Mouse (Mus musculus) midbrain, embryonic 16.5 days (tissue): ENCODE measurements around the gene Apbb2. TPM values are rescaled to one million over a fixed set of nuclear protein-coding genes. Genes with fewer than 3 reads are reported as not detected.
A peak's percentile ranks its signal among the peaks of the same experiment; 100 is the strongest.

Source experiments
- ATAC-seq: fragments of 200-750 bp; cut with Nextera tagmentation; 2 replicates; pipeline ENCODE4 v1.8.0; 2017; ENCODE audit warnings: moderate TSS enrichment
- H3K27ac ChIP-seq: fragments of 300-500 bp; sonication (generic); 2 replicates; pipeline ENCODE4 v1.5.1; 2014; ENCODE audit warnings: mild to moderate bottlenecking, low read length, mixed read lengths
- H3K27me3 ChIP-seq: fragments of 300-500 bp; sonication (generic); 2 replicates; pipeline ENCODE4 v1.6.1; 2014; ENCODE audit warnings: low read depth, low read length, mixed read lengths; ENCODE audit not compliant: control insufficient read depth, insufficient read depth
- H3K36me3 ChIP-seq: fragments of 300-500 bp; sonication (generic); 2 replicates; pipeline ENCODE4 v1.6.1; 2014; ENCODE audit warnings: mild to moderate bottlenecking, low read length, moderate library complexity, mixed read lengths; ENCODE audit not compliant: control insufficient read depth, insufficient read depth
- H3K4me1 ChIP-seq: fragments of 300-500 bp; sonication (generic); 2 replicates; pipeline ENCODE4 v1.6.1; 2014; ENCODE audit warnings: mild to moderate bottlenecking, low read length, mixed read lengths; ENCODE audit not compliant: control insufficient read depth, insufficient read depth
- H3K4me2 ChIP-seq: fragments of 300-500 bp; sonication (generic); 2 replicates; pipeline ENCODE4 v1.6.1; 2014; ENCODE audit warnings: mild to moderate bottlenecking, low read length, mixed read lengths
- H3K4me3 ChIP-seq: fragments of 300-500 bp; sonication (generic); 2 replicates; pipeline ENCODE4 v1.5.1; 2014; ENCODE audit warnings: low read depth, mild to moderate bottlenecking, low read length, moderate library complexity, mixed read lengths
- H3K9ac ChIP-seq: fragments of 300-500 bp; sonication (generic); 2 replicates; pipeline ENCODE4 v1.6.1; 2014; ENCODE audit warnings: low read depth, low read length, mixed read lengths
- H3K9me3 ChIP-seq: fragments of 300-500 bp; sonication (generic); replicated peaks from 2 replicates; pipeline ENCODE4 v1.6.1; 2014; ENCODE audit warnings: mild to moderate bottlenecking, low read length, mixed read lengths; ENCODE audit not compliant: control insufficient read depth, poor library complexity, severe bottlenecking
- WGBS: fragments of 180-500 bp; shearing (Covaris S2); extraction: QIAGEN DNeasy Blood & Tissue Kit; methylation state at CpG from one replicate; pipeline ENCODE4 v1.1.7; 2014; 5-methylcytosine and 5-hydroxymethylcytosine counted together
- polyA plus RNA-seq: library from polyadenylated mRNA; unstranded; fragments of >200 nt; fragmentation: Nextera tagmentation; extraction: Ambion mirVana; gene quantifications from 2 replicates; pipeline ENCODE4 v1.2.1, GENCODE M21; 2015

Apbb2 gene
- polyA plus RNA-seq, 1 experiment from 2014 or later = 107 TPM

DNA sequence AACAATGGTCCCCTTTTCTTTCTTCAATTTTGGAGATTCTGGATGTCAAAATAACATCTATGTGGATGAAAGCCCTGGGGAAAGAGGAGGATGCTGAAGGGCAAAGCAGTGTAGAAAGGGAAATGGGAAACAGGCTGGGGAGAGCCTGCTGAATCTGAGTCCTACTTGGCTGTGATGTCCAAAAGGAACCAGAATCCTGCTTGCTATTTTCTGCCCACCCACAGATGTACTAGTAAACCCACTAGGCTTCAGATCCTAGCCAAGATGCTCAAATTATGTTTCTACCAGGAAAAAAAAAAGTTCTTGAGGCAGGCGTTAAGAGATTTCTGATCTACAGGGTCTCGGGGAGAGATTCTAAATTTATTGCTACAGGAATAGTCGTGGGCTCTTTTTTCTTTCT is 205.8 kb downstream of the Apbb2 start:
- WGBS = 62% methylated on average over 3 of the region's 3 CpGs
- ATAC-seq = no peak
- Histone ChIP-seq H3K27me3 (no peaks in the 10 kb centered on the region), H3K9ac (0 out of 2 replicates have a peak overlapping the region, but pooled peaks have one; percentile 30), H3K36me3 (no peaks in the 10 kb centered on the region), H3K4me2 (no peak overlapping the region), H3K4me1 (peaks cover 32% of the 10 kb centered on the region), H3K9me3 (no peaks in the 10 kb centered on the region), H3K27ac (peak overlapping the region; percentile 67), H3K4me3 (no peak overlapping the region)

DNA sequence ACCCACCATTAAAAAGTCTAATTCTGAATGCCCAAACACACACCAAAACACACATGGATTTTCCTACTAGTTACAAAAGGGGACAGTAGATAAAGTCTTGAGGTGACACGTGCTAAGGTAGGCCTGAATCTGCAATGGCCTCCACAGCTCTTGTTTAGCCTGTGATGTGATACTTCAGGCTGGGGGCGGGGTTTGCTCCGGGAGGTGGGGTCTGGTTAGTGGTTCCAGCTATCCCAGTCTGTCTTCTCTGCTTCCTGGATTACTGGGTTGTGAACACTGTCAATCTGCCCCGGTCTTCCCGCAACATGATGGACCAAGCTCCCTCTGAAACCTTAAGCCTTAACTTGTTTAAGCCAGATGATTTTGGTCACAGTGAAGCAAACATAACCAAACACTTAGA is 210.0 kb downstream of the Apbb2 start:
- no peaks in the 10 kb centered on the region for H3K9me3 ChIP-seq
- 79% methylated on average over 5 of the region's 5 CpGs for WGBS
- ATAC-seq = no peak

DNA sequence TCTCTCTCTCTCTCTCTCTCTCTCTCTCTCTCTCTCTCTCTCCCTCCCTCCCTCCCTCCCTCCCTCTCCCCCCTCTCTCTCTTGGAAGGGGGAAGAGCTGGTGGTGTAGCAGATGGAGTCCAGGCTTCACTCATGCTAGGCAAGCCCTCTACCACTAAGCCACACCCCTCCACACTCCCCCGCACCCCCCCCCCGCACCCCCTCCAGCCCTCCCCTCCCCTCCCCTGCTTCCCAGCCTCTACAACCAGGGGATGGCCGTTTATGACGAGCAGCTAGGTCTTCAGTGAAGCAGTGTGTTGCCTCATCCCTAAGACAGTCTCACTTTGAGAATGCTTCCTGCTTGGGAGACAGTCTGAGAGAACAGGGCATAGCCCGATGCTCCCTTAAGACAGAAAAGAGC is 210.6 kb downstream of the Apbb2 start:
- no peak overlapping the region for H3K4me2 ChIP-seq
- H3K27me3 ChIP-seq = no peaks in the 10 kb centered on the region
- no peak overlapping the region for H3K4me3 ChIP-seq
- no peak overlapping the region for H3K27ac ChIP-seq
- H3K36me3 ChIP-seq = no peaks in the 10 kb centered on the region
- no peak for ATAC-seq
- no peak overlapping the region for H3K9ac ChIP-seq
- peaks cover 4% of the 10 kb centered on the region for H3K4me1 ChIP-seq
- 52% methylated on average over 3 of the region's 5 CpGs for WGBS
- no peaks in the 10 kb centered on the region for H3K9me3 ChIP-seq

More for the DNA sequence above, 210.0 kb downstream of the Apbb2 start:
- H3K27ac ChIP-seq = no peak overlapping the region
- no peaks in the 10 kb centered on the region for H3K27me3 ChIP-seq
- H3K4me2 ChIP-seq = no peak overlapping the region
- H3K9ac ChIP-seq = no peak overlapping the region
- no peak overlapping the region for H3K4me3 ChIP-seq
- no peaks in the 10 kb centered on the region for H3K36me3 ChIP-seq
- peaks cover 9% of the 10 kb centered on the region for H3K4me1 ChIP-seq

DNA sequence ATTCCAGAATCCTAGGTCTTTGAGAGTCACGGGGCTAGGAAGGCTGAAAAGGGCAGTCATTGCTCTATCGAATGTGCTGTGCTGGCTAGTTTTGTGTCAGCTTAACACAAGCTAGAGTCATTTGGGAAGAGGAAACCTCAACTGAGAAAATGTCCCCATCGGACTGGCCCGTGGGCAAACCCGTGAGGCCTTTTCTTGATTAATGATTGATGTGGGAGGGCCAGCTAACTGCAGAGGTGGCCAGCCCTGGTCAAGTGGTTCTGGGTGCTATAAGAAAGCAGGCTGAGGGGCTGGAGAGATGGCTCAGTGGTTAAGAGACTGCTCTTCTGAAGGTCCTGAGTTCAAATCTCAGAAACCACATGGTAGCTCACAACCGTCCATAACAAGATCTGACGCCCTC is 212.2 kb downstream of the Apbb2 start:
- Histone ChIP-seq H3K4me3 (no peak overlapping the region), H3K36me3 (no peaks in the 10 kb centered on the region), H3K27me3 (no peaks in the 10 kb centered on the region), H3K9ac (no peak overlapping the region), H3K4me2 (no peak overlapping the region), H3K4me1 (no peaks in the 10 kb centered on the region), H3K9me3 (no peaks in the 10 kb centered on the region), H3K27ac (no peak overlapping the region)
- 99% methylated on average over 7 of the region's 7 CpGs for WGBS
- no peak for ATAC-seq

DNA sequence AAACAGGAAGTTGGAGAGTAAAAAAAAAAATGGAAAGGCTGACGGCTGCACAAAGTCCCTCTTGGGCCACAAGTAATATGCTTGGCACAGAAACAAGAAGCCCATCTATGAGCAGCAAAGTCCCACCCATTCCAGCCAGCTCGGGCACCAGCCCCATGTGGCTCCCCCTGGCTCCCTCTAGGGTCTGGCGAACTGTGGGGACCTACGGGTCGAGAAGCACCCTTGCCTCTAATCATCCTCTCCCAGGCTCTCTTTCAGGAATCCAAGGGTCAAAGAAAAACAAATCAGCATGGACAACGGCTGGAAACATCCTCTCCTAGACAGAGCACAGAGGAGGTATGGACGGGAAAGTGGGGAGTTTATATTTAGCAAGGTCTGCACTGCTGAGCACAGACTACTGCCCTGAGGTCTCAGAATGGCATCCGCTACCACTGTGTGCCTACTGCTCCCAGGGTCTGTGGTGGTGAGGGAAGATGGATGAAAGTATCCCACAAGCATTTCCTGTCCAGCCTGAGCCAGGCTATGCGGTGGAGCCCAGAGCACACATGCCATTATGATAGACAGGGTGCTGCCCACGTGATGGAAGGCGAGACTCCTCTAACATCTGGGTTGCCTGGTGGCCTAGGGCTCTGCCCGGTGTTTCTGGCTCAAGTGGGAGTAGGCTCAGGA is 212.7 kb downstream of the Apbb2 start:
- Histone ChIP-seq H3K9ac (no peak overlapping the region), H3K4me2 (no peak overlapping the region), H3K4me1 (no peaks in the 10 kb centered on the region), H3K4me3 (no peak overlapping the region), H3K36me3 (no peaks in the 10 kb centered on the region), H3K27me3 (no peaks in the 10 kb centered on the region), H3K9me3 (no peaks in the 10 kb centered on the region), H3K27ac (no peak overlapping the region)
- WGBS = 86% methylated on average over 12 of the region's 12 CpGs
- no peak for ATAC-seq

DNA sequence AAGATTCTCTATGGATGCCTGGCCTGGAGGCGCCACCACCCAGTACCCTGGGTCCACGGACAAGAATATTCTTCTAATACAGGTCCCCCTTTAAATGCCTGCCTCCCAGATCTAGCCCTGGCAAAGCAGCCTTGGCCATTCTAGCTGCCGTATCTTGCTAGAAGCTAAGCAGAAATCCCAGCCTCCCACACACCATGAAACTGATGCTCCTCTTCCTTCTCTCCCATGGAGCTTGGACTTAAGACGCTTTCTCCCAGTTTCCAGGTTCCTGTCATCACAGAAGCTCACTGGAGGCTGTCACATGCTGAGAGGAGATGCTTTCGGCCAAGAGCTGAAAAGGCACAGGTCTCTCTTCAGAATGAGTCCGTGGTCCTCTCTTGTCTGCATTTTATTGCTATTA is 213.3 kb downstream of the Apbb2 start:
- no peak overlapping the region for H3K9ac ChIP-seq
- no peak overlapping the region for H3K27ac ChIP-seq
- H3K4me1 ChIP-seq = no peaks in the 10 kb centered on the region
- 95% methylated on average over 6 of the region's 6 CpGs for WGBS
- H3K4me3 ChIP-seq = no peak overlapping the region
- H3K9me3 ChIP-seq = no peaks in the 10 kb centered on the region
- ATAC-seq = no peak
- no peaks in the 10 kb centered on the region for H3K36me3 ChIP-seq
- H3K4me2 ChIP-seq = no peak overlapping the region
- H3K27me3 ChIP-seq = no peaks in the 10 kb centered on the region

DNA sequence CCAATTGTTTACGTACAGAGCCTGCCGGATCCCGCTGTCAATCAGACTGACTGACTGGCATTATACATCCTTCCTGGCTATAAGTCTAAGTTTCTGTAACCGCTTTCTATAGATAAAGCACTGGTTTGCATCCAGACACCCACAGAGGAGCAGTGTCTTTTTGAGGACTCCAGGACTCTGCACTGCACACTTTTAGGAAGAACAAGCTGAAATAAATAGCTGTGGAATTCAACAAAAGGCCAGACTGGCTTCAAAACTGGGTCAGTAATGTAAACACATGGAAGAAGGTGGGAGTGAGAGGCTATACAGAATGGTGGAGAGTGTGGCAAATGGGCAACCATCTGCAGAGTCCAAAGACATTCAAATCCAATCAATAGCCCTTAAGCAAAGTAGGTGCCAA is 218.0 kb downstream of the Apbb2 start:
- Histone ChIP-seq H3K4me3 (no peak overlapping the region), H3K4me1 (peaks cover 8% of the 10 kb centered on the region), H3K9me3 (no peaks in the 10 kb centered on the region), H3K4me2 (no peak overlapping the region), H3K36me3 (no peaks in the 10 kb centered on the region), H3K9ac (no peak overlapping the region), H3K27me3 (no peaks in the 10 kb centered on the region), H3K27ac (no peak overlapping the region)
- ATAC-seq = no peak
- 91% methylated on average over 4 of the region's 4 CpGs for WGBS

DNA sequence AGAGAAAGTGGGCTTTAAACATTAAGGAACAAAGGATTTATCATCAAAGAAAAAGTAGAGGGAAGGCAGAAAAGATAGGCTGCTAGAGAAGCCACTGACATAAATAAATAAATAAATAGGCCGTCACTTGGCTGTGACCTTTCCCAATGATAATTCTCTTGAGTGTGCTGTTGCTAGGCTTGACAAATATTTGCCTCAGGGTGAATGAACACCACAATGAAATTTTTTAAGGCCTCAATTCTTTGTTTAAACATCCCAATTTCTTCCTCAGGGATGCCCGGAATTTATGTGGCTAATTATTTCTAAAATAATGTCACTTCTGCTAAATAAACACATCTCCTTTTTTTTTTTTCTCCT is 219.3 kb downstream of the Apbb2 start:
- no peak overlapping the region for H3K9ac ChIP-seq
- H3K4me3 ChIP-seq = no peak overlapping the region
- no peaks in the 10 kb centered on the region for H3K36me3 ChIP-seq
- no peak overlapping the region for H3K4me2 ChIP-seq
- H3K27ac ChIP-seq = no peak overlapping the region
- H3K4me1 ChIP-seq = peaks cover 8% of the 10 kb centered on the region
- H3K9me3 ChIP-seq = no peaks in the 10 kb centered on the region
- no peak for ATAC-seq
- no peaks in the 10 kb centered on the region for H3K27me3 ChIP-seq
- 51% methylated on average over 2 of the region's 2 CpGs for WGBS

DNA sequence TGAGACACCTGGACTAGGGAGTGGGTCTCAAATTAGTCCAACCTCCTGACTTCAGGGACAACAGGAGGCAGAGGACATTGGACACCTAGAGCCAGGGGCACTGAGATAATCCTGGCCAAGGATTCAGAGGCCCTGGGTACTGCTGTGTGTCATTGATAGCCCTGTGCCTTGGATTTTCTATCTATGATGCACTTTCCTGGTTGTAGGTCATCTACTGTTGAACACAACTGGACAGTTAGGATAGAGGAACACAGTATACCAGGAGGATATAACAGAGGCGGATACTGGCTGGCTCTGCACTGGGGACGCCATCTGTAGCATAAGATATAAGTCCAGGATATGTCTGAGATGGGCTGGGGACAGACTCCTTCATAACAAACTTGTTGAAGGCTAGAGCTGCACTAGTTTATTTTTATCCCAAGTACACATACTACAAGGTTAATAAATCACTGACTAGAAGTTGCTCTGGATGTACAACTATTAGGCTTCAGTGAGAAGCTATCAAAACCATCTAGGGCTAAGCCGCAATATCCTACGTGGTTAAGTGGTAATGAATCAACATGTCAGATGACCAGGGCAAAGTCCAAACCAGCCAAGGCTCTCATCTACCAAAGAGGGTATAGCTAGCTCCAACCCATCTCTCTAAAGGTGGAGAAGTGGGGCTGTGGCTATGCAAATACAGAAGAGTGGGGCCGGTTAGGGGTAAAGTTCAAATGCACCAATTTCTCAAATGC is 219.9 kb downstream of the Apbb2 start:
- no peak for ATAC-seq
- Histone ChIP-seq H3K4me2 (no peak overlapping the region), H3K9ac (no peak overlapping the region), H3K4me3 (no peak overlapping the region), H3K4me1 (peaks cover 8% of the 10 kb centered on the region), H3K27ac (no peak overlapping the region), H3K9me3 (no peaks in the 10 kb centered on the region), H3K27me3 (no peaks in the 10 kb centered on the region), H3K36me3 (no peaks in the 10 kb centered on the region)
- WGBS = 90% methylated on average over 5 of the region's 5 CpGs
